Mouse (Mus musculus) hindbrain, embryonic 13.5 days (tissue): ENCODE results near the gene Dll1. TPM values are rescaled to one million over a fixed set of nuclear protein-coding genes. Genes with fewer than 3 reads are reported as not detected.

Source experiments
- polyA plus RNA-seq: library from polyadenylated mRNA; unstranded; fragments of >200 nt; fragmentation: Nextera tagmentation; extraction: Ambion mirVana; gene quantifications from 2 replicates; pipeline ENCODE4 v1.2.1, GENCODE M21; 2015

Dll1 gene
- polyA plus RNA-seq, 1 experiment from 2014 or later = 27.1 TPM

Other genes starting within 250 kb of the Dll1 start
- 44.4 and 47.0 TPM in 2 replicates for gene Fam120b, start 19.3 kb upstream of the Dll1 start, polyA plus RNA-seq
- gene Psmb1, start 122.9 kb upstream of the Dll1 start, polyA plus RNA-seq = 264 and 265 TPM in 2 replicates
- 57.3 and 62.7 TPM in 2 replicates for gene Tbp, start 123.0 kb upstream of the Dll1 start, polyA plus RNA-seq
- gene Pdcd2, start 150.4 kb upstream of the Dll1 start, polyA plus RNA-seq = 70.9 and 76.3 TPM in 2 replicates
- 2.6 and 3.3 TPM in 2 replicates for gene Prdm9, start 187.5 kb upstream of the Dll1 start, polyA plus RNA-seq